Mouse (Mus musculus): ENCODE results near the gene Mrpl24. TPM values are rescaled to one million over a fixed set of nuclear protein-coding genes. Genes with fewer than 3 reads are reported as not detected.

Mrpl24 gene
- polyA plus RNA-seq, 1 experiment from 2014 or later: 65.2 TPM

DNA sequence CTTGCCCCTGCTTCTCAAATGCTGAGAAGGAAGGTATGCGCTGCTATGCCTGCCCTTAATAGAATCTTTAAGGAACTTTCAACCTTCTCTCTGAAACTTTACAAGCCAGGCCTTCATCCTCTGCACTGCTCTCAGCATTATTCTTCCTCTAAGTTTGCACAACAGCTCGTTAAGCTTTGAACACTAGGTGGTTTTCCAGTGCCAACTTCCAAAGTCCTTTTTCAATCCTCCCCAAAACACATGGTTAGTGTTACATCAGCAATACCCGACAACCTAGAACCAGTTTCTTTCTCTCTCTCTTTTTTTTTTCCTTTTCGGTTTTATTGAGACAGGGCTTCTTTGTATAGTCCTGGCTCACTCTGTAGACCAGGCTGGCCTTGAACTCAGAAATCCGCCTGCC, 14.7 kb downstream of the Mrpl24 start:
- ATAC-seq (ENCODE audit: insufficient number of reproducible peaks, low FRiP score): no peak
- Histone ChIP-seq H3K36me3 (peaks cover 62% of the 10 kb centered on the region), H3K4me2 (no peak overlapping the region), H3K4me3 (no peak overlapping the region), H3K27ac (ENCODE audit: poor library complexity, severe bottlenecking) (no peak overlapping the region), H3K27me3 (replicated peaks) (no peaks in the 10 kb centered on the region), H3K4me1 (replicated peaks) (peaks cover 28% of the 10 kb centered on the region), H3K9ac (no peak overlapping the region), H3K9me3 (replicated peaks) (no peaks in the 10 kb centered on the region)
- 84% methylated on average over 5 of the region's 5 CpGs for WGBS

DNA sequence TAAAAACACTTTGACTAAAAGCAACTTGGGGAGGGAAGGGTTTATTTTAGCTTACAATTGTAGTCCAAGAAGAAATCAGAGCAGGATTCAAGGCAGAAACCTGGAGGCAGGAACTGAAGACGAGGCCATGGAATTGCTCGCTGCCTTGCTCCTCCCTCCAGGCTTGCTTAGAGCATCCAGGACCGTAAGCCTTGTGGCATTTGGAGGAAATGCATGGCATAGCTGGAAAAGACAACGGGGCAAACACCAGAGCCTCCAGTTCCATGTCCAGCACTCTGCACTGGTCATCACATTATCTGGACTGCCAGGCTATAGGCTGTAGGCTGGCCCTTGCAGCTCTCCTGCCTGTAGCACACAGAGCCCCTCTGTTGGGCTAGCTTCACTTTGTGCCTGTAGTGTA, 15.2 kb downstream of the Mrpl24 start:
- no peak overlapping the region for H3K4me3 ChIP-seq
- no peak overlapping the region for H3K9ac ChIP-seq
- no peak overlapping the region for H3K27ac ChIP-seq (ENCODE audit: poor library complexity, severe bottlenecking)
- WGBS: 65% methylated on average over 4 of the region's 4 CpGs
- no peaks in the 10 kb centered on the region for H3K27me3 ChIP-seq (replicated peaks)
- peaks cover 66% of the 10 kb centered on the region for H3K36me3 ChIP-seq
- no peaks in the 10 kb centered on the region for H3K9me3 ChIP-seq (replicated peaks)
- peaks cover 24% of the 10 kb centered on the region for H3K4me1 ChIP-seq (replicated peaks)
- no peak for ATAC-seq (ENCODE audit: insufficient number of reproducible peaks, low FRiP score)
- H3K4me2 ChIP-seq: no peak overlapping the region

GRCm38 (mm10) chr3:87935201-87935600, 15.9 kb downstream of the Mrpl24 start:
- H3K4me3 ChIP-seq: no peak overlapping the region
- H3K27ac ChIP-seq (ENCODE audit: poor library complexity, severe bottlenecking): no peak overlapping the region
- H3K9ac ChIP-seq: no peak overlapping the region
- ATAC-seq (ENCODE audit: insufficient number of reproducible peaks, low FRiP score): no peak
- H3K4me2 ChIP-seq: no peak overlapping the region
- no peaks in the 10 kb centered on the region for H3K27me3 ChIP-seq (replicated peaks)
- WGBS: 86% methylated on average over 4 of the region's 4 CpGs
- peaks cover 73% of the 10 kb centered on the region for H3K36me3 ChIP-seq
- H3K9me3 ChIP-seq (replicated peaks): no peaks in the 10 kb centered on the region
- H3K4me1 ChIP-seq (replicated peaks): peaks cover 24% of the 10 kb centered on the region

GRCm38 (mm10) chr3:87935776-87936175, 16.5 kb downstream of the Mrpl24 start:
- no peaks in the 10 kb centered on the region for H3K9me3 ChIP-seq (replicated peaks)
- 97% methylated on average over 2 of the region's 2 CpGs for WGBS
- peaks cover 77% of the 10 kb centered on the region for H3K36me3 ChIP-seq
- no peak for ATAC-seq (ENCODE audit: insufficient number of reproducible peaks, low FRiP score)
- H3K4me3 ChIP-seq: no peak overlapping the region
- peaks cover 23% of the 10 kb centered on the region for H3K4me1 ChIP-seq (replicated peaks)
- H3K9ac ChIP-seq: no peak overlapping the region
- no peak overlapping the region for H3K4me2 ChIP-seq
- no peak overlapping the region for H3K27ac ChIP-seq (ENCODE audit: poor library complexity, severe bottlenecking)
- H3K27me3 ChIP-seq (replicated peaks): no peaks in the 10 kb centered on the region

GRCm38 (mm10) chr3:87940611-87941010, 21.3 kb downstream of the Mrpl24 start:
- Histone ChIP-seq H3K27me3 (replicated peaks) (peaks cover 7% of the 10 kb centered on the region), H3K9me3 (replicated peaks) (no peaks in the 10 kb centered on the region), H3K4me1 (replicated peaks) (peaks cover 20% of the 10 kb centered on the region), H3K36me3 (peaks cover 68% of the 10 kb centered on the region), H3K9ac (no peak overlapping the region), H3K4me2 (no peak overlapping the region), H3K27ac (ENCODE audit: poor library complexity, severe bottlenecking) (no peak overlapping the region), H3K4me3 (no peak overlapping the region)
- 81% methylated on average over 5 of the region's 5 CpGs for WGBS
- ATAC-seq (ENCODE audit: insufficient number of reproducible peaks, low FRiP score): no peak

- peaks cover 32% of the 10 kb centered on the region for H3K4me1 ChIP-seq (replicated peaks)
- no peaks in the 10 kb centered on the region for H3K9me3 ChIP-seq (replicated peaks)
- H3K36me3 ChIP-seq: peaks cover 53% of the 10 kb centered on the region
- no peak overlapping the region for H3K4me3 ChIP-seq
- ATAC-seq (ENCODE audit: insufficient number of reproducible peaks, low FRiP score): no peak
- no peak overlapping the region for H3K27ac ChIP-seq (ENCODE audit: poor library complexity, severe bottlenecking)
- H3K27me3 ChIP-seq (replicated peaks): peaks cover 26% of the 10 kb centered on the region
- H3K4me2 ChIP-seq: no peak overlapping the region
- 91% methylated on average over 2 of the region's 2 CpGs for WGBS
- H3K9ac ChIP-seq: no peak overlapping the region
Observed at GRCm38 (mm10) chr3:87942471-87942870, 23.2 kb downstream of the Mrpl24 start.

DNA sequence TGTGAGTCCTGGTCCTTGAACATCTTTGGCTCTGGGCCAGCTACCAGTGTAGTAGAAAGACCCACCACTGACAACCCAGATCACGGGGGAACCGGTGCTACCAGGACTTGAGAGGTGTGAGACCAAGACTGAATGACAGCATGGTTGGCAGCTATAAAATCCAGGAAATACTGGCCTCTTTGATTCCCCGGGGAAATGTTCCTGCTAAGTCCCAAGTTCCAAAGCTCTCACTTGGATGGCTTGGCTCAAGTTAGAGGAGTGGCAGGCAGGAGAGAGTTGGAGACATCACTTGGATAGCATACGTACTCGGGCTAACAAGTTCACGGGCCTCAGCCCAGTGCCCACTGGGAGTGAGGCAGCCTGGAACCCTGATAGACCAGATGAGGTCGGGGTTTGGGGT, 24.3 kb downstream of the Mrpl24 start:
- H3K4me2 ChIP-seq: no peak overlapping the region
- ATAC-seq (ENCODE audit: insufficient number of reproducible peaks, low FRiP score): no peak
- no peak overlapping the region for H3K9ac ChIP-seq
- H3K27me3 ChIP-seq (replicated peaks): peaks cover 37% of the 10 kb centered on the region
- H3K27ac ChIP-seq (ENCODE audit: poor library complexity, severe bottlenecking): no peak overlapping the region
- H3K9me3 ChIP-seq (replicated peaks): no peaks in the 10 kb centered on the region
- H3K4me1 ChIP-seq (replicated peaks): peaks cover 43% of the 10 kb centered on the region
- no peak overlapping the region for H3K4me3 ChIP-seq
- H3K36me3 ChIP-seq: peaks cover 42% of the 10 kb centered on the region
- 70% methylated on average over 7 of the region's 7 CpGs for WGBS

- 27% methylated on average over 4 of the region's 4 CpGs for WGBS
- H3K9ac ChIP-seq: no peak overlapping the region
Observed at GRCm38 (mm10) chr3:87944838-87945600, 25.7 kb downstream of the Mrpl24 start.

DNA sequence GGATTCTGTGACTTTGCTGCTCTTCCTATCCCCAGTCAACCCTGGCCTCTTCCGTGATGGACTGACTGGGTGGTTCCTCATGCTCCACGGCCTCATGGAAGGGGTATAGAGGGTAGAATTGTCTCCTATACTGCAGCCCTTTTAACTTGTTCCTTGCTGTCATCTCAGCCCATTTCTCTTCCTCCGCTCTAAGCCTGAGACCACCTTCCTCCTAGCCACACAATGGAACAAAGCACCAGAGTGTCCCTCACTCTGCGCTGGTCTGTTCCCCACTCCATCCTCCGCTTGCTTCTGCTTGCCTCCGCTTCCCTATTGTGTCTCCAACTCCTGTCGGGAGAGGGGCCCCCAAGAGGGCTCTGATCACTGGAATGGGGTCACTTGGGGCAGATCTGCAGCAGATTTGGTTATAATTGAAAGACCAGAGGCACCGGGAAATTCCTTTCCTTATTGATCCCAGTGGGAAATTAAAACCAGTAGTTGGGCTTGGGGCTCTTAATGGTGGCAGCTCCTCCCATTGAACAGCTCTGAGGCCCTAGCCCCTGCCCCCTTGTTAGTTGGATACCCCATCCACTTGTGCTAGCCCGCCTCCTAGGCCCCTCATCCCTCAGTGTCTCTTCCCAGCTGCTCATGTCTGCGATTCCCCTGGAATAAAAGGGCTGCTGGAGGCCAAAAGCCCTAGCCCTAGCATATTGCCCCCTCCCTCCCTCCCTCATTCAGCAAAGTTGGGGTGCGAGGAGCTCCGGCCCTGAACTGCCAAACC, 26.7 kb downstream of the Mrpl24 start:
- H3K9me3 ChIP-seq (replicated peaks): no peaks in the 10 kb centered on the region
- H3K36me3 ChIP-seq: peaks cover 20% of the 10 kb centered on the region
- peaks cover 60% of the 10 kb centered on the region for H3K27me3 ChIP-seq (replicated peaks)
- no peak overlapping the region for H3K27ac ChIP-seq (ENCODE audit: poor library complexity, severe bottlenecking)
- no peak overlapping the region for H3K4me3 ChIP-seq
- H3K9ac ChIP-seq: no peak overlapping the region
- no peak for ATAC-seq (ENCODE audit: insufficient number of reproducible peaks, low FRiP score)
- H3K4me1 ChIP-seq (replicated peaks): peaks cover 60% of the 10 kb centered on the region
- no peak overlapping the region for H3K4me2 ChIP-seq
- 43% methylated on average over 12 of the region's 12 CpGs for WGBS

More at GRCm38 (mm10) chr3:87944838-87945600, 25.7 kb downstream of the Mrpl24 start:
- Histone ChIP-seq H3K27ac (ENCODE audit: poor library complexity, severe bottlenecking) (peak overlapping the region; percentile 39; the same call in 1 of the 2 replicates), H3K27me3 (replicated peaks) (peaks cover 51% of the 10 kb centered on the region), H3K36me3 (peaks cover 27% of the 10 kb centered on the region), H3K9me3 (replicated peaks) (no peaks in the 10 kb centered on the region), H3K4me2 (peak overlapping the region; percentile 4; the same call in 1 of the 2 replicates), H3K4me1 (replicated peaks) (peaks cover 55% of the 10 kb centered on the region), H3K4me3 (no peak overlapping the region)
- peak; percentile 81 for ATAC-seq (ENCODE audit: insufficient number of reproducible peaks, low FRiP score)

DNA sequence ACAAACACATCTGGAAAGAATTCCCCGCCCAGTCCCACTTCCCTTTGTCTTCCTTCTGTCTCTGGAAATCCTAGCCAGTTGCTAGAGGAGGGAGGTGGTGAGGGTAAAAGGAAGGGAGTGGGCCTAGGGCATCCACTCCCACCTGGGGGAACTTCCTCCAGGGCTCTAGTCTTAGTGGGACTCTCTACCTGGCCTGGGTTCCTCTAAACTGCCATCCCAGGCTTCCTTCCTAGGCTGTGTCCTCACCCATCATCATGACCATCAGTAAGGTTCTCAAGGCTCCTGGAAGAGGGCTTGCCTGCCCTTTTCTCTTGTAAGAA, 27.2 kb downstream of the Mrpl24 start:
- Histone ChIP-seq H3K27ac (ENCODE audit: poor library complexity, severe bottlenecking) (no peak overlapping the region), H3K9ac (no peak overlapping the region), H3K9me3 (replicated peaks) (no peaks in the 10 kb centered on the region), H3K4me1 (replicated peaks) (peaks cover 60% of the 10 kb centered on the region), H3K4me3 (no peak overlapping the region), H3K36me3 (peaks cover 14% of the 10 kb centered on the region), H3K27me3 (replicated peaks) (peaks cover 66% of the 10 kb centered on the region), H3K4me2 (peak overlapping the region; percentile 79; the same call in 1 of the 2 replicates)
- WGBS: 54% methylated on average over 1 of the region's 1 CpGs
- no peak for ATAC-seq (ENCODE audit: insufficient number of reproducible peaks, low FRiP score)

GRCm38 (mm10) chr3:87947056-87947810, 27.9 kb downstream of the Mrpl24 start:
- WGBS: 5% methylated on average over 26 of the region's 26 CpGs
- ATAC-seq (ENCODE audit: insufficient number of reproducible peaks, low FRiP score): no peak
- Histone ChIP-seq H3K9ac (peak overlapping the region; percentile 74), H3K27me3 (replicated peaks) (peaks cover 70% of the 10 kb centered on the region), H3K4me1 (replicated peaks) (peaks cover 67% of the 10 kb centered on the region), H3K27ac (ENCODE audit: poor library complexity, severe bottlenecking) (no peak overlapping the region), H3K4me2 (peak overlapping the region; percentile 79), H3K4me3 (peak overlapping the region; percentile 44), H3K9me3 (replicated peaks) (no peaks in the 10 kb centered on the region), H3K36me3 (peaks cover 7% of the 10 kb centered on the region)
